Mouse (Mus musculus): ENCODE measurements around the gene Kmt2d.

Kmt2d gene

GRCm38 (mm10) chr15:98804054-98804453 lies 67.0 kb downstream of the Kmt2d start:
- CTCF ChIA-PET, result no interaction called here

- CTCF ChIA-PET, result no interaction called here
These were observed 68.1 kb downstream of the Kmt2d start for GRCm38 (mm10) chr15:98802926-98803325.

- CTCF ChIA-PET, result no interaction called here
These were observed 71.6 kb downstream of the Kmt2d start for GRCm38 (mm10) chr15:98799396-98799795.

GRCm38 (mm10) chr15:98798903-98799302 lies 72.1 kb downstream of the Kmt2d start:
- CTCF ChIA-PET, result interaction anchor here (0.6 kb wide), 1 partner anchor 20 kb away, joined by 8 read pairs; no protein-coding TSS in a partner anchor

GRCm38 (mm10) chr15:98797835-98798492 lies 73.0 kb downstream of the Kmt2d start:
- CTCF ChIA-PET, result no interaction called here

GRCm38 (mm10) chr15:98796803-98797595 lies 74.0 kb downstream of the Kmt2d start:
- CTCF ChIA-PET, result interaction anchor here (0.7 kb wide), 2 partner anchors 87 to 144 kb away, joined by 5 to 9 read pairs; no protein-coding TSS in a partner anchor

- CTCF ChIA-PET, result no interaction called here
These were observed 77.8 kb downstream of the Kmt2d start for GRCm38 (mm10) chr15:98793141-98793698.

- CTCF ChIA-PET, result interaction anchor here (0.6 kb wide), 1 partner anchor 82 kb away, joined by 8 read pairs; no protein-coding TSS in a partner anchor
These were observed 78.6 kb downstream of the Kmt2d start for GRCm38 (mm10) chr15:98792233-98793020.

- CTCF ChIA-PET, result no interaction called here
These were observed 79.2 kb downstream of the Kmt2d start for GRCm38 (mm10) chr15:98791771-98792170.

GRCm38 (mm10) chr15:98791221-98791620 lies 79.8 kb downstream of the Kmt2d start:
- CTCF ChIA-PET, result interaction anchor here (1.0 kb wide), 1 partner anchor 17 kb away, joined by 13 read pairs; no protein-coding TSS in a partner anchor

- CTCF ChIA-PET, result interaction anchor here (0.6 to 1.0 kb wide), 3 partner anchors 17 to 219 kb away, joined by 3 to 13 read pairs (median 4); no protein-coding TSS in a partner anchor
These were observed 80.2 kb downstream of the Kmt2d start for GRCm38 (mm10) chr15:98790761-98791160.

- CTCF ChIA-PET, result interaction anchor here (0.6 to 0.7 kb wide), 2 partner anchors 33 to 218 kb away, joined by 4 to 7 read pairs; no protein-coding TSS in a partner anchor
These were observed 81.1 kb downstream of the Kmt2d start, which contains the start of gene Wnt1 for GRCm38 (mm10) chr15:98789661-98790535. TSS of gene Wnt1 (plus strand) at chr15:98789857.

- CTCF ChIA-PET, result interaction anchor here (0.6 kb wide), 1 partner anchor 33 kb away, joined by 7 read pairs; no protein-coding TSS in a partner anchor
These were observed 81.9 kb downstream of the Kmt2d start for GRCm38 (mm10) chr15:98788972-98789660.

- CTCF ChIA-PET, result no interaction called here
These were observed 83.1 kb downstream of the Kmt2d start for GRCm38 (mm10) chr15:98787930-98788329.

- CTCF ChIA-PET, result interaction anchor here (0.6 kb wide), 1 partner anchor 63 kb away, joined by 3 read pairs; no protein-coding TSS in a partner anchor
These were observed 85.3 kb downstream of the Kmt2d start for GRCm38 (mm10) chr15:98785744-98786143.
